In genomic region chr17:35653086-35653485, GRCm38 (mm10) we compare ENCODE assay signal across 43 mouse cellular contexts. TPM values are rescaled to one million over a fixed set of nuclear protein-coding genes. Genes with fewer than 3 reads are reported as not detected.
DNase-seq lines count a peak whose midpoint lies in the region; ATAC-seq and TF ChIP-seq lines count a peak whose summit lies in the region.
"Had no signal": no experiment of that assay in that cellular context is flagged by ENCODE, and none has a peak within 500 bp of the region (broad histone marks: within the 10 kb centered on the region; RNA-seq: fewer than 3 reads in every experiment).

No protein-coding gene starts in this region.

- no peak overlapping the region for H3K4me3 ChIP-seq in kidney, embryonic 16.5 days (ENCODE audit: low read length)
- no peak overlapping the region for H3K4me3 ChIP-seq in stomach, embryonic 14.5 days (ENCODE audit: low read depth, low read length)
- H3K4me3 ChIP-seq in stomach, postnatal 0 days (ENCODE audit: low read depth, low read length), result no peak overlapping the region
- no peak overlapping the region for H3K4me3 ChIP-seq in liver, postnatal 0 days (ENCODE audit: low read depth, low read length)
- H3K4me3 ChIP-seq: embryonic facial prominence, embryonic 13.5 days; heart, adult 2 months; heart, embryonic 13.5 days; hindbrain, embryonic 15.5 days; midbrain, embryonic 10.5 days; midbrain, embryonic 15.5 days had no signal

- no peak for ATAC-seq in kidney, embryonic 16.5 days (ENCODE audit: low FRiP score, low TSS enrichment)
- no peak for ATAC-seq in stomach, embryonic 14.5 days (ENCODE audit: insufficient number of reproducible peaks, insufficient read depth, low FRiP score, low read depth)
- no peak for ATAC-seq in stomach, postnatal 0 days (ENCODE audit: low FRiP score, low TSS enrichment)
- no peak for ATAC-seq in liver, postnatal 0 days
- no peak for ATAC-seq in monocyte, adult 5-6 weeks (replicated peaks; ENCODE audit: insufficient number of reproducible peaks, low FRiP score, low TSS enrichment, poor library complexity, severe bottlenecking)
- ATAC-seq: forebrain, postnatal 0 days; midbrain, embryonic 15.5 days; Patski had no signal

- no peak overlapping the region for H3K4me2 ChIP-seq in kidney, embryonic 16.5 days (replicated peaks; ENCODE audit: low read depth, low read length)
- no peak overlapping the region for H3K4me2 ChIP-seq in stomach, embryonic 14.5 days (replicated peaks; ENCODE audit: low read depth, low read length)
- no peak overlapping the region for H3K4me2 ChIP-seq in stomach, postnatal 0 days (replicated peaks; ENCODE audit: low read depth)
- no peak overlapping the region for H3K4me2 ChIP-seq in liver, postnatal 0 days (ENCODE audit: low read depth, low read length)
- H3K4me2 ChIP-seq: embryonic facial prominence, embryonic 13.5 days; heart, embryonic 13.5 days; hindbrain, embryonic 15.5 days; midbrain, embryonic 15.5 days had no signal

- peaks cover 28% of the 10 kb centered on the region for H3K36me3 ChIP-seq in kidney, embryonic 16.5 days (ENCODE audit: insufficient read depth, low read length)
- peaks cover 27% of the 10 kb centered on the region for H3K36me3 ChIP-seq in stomach, embryonic 14.5 days (ENCODE audit: control insufficient read depth, insufficient read depth, low read length)
- H3K36me3 ChIP-seq in stomach, postnatal 0 days (ENCODE audit: control insufficient read depth, insufficient read depth, low read length), result peaks cover 3% of the 10 kb centered on the region; the same call in 1 of the 2 replicates
- peaks cover 16% of the 10 kb centered on the region; the same call in 1 of the 2 replicates for H3K36me3 ChIP-seq in liver, postnatal 0 days (replicated peaks; ENCODE audit: insufficient read depth, low read length)

- WGBS in kidney, embryonic 16.5 days, result 78% methylated on average over 2 of the region's 2 CpGs
- WGBS in stomach, embryonic 14.5 days, result 84% methylated on average over 2 of the region's 2 CpGs
- WGBS in stomach, postnatal 0 days, result 68% methylated on average over 2 of the region's 2 CpGs
- 70% methylated on average over 2 of the region's 2 CpGs for WGBS in liver, postnatal 0 days (ENCODE audit: insufficient replicate concordance)

- TF ChIP-seq EP300 in stomach, postnatal 0 days (optimal IDR thresholded peaks at IDR 0.05), result no peak
- TF ChIP-seq EP300 in liver, postnatal 0 days (IDR thresholded peaks at IDR 0.05; ENCODE audit: low read depth), result no peak

- no peak for DNase-seq in kidney, postnatal 25 days
- DNase-seq in stomach, postnatal 0 days (ENCODE audit: low spot score), result no peak
- DNase-seq in R1 (ENCODE audit: low read depth, low spot score), result peak; percentile 27
- DNase-seq in liver, postnatal 0 days, result no peak
- DNase-seq: adrenal gland, postnatal 25 days; B cell, adult 2 months; cerebellum, adult 11-12 months; cerebellum, adult 9-11 months; embryo, embryonic 11 days; forebrain, postnatal 0 days; heart, adult 2 months; heart, postnatal 10 days; kidney, adult 2 months; layer of hippocampus, adult 9-11 months; liver; lung, postnatal 14 days; right cerebral cortex, adult 18-20 months; right cerebral cortex, postnatal 4 days; thymus, postnatal 14 days had no signal

- TF ChIP-seq CTCF in stomach, postnatal 0 days (IDR thresholded peaks at IDR 0.05; ENCODE audit: low read depth), result no peak
- TF ChIP-seq CTCF in liver, postnatal 0 days (IDR thresholded peaks at IDR 0.05; ENCODE audit: low read depth), result no peak

- H3K9ac ChIP-seq in kidney, embryonic 16.5 days (replicated peaks; ENCODE audit: low read length), result no peak overlapping the region
- H3K9ac ChIP-seq in stomach, embryonic 14.5 days (replicated peaks; ENCODE audit: low read depth, low read length), result no peak overlapping the region
- no peak overlapping the region for H3K9ac ChIP-seq in stomach, postnatal 0 days (ENCODE audit: low read length)
- no peak overlapping the region for H3K9ac ChIP-seq in liver, postnatal 0 days (replicated peaks)
- H3K9ac ChIP-seq: embryonic facial prominence, embryonic 13.5 days; forebrain, postnatal 0 days; heart, embryonic 13.5 days; hindbrain, embryonic 15.5 days; liver, embryonic 14.5 days; midbrain, embryonic 15.5 days had no signal

- H3K27me3 ChIP-seq in kidney, embryonic 16.5 days (ENCODE audit: insufficient read depth, low read length), result no peaks in the 10 kb centered on the region
- no peaks in the 10 kb centered on the region for H3K27me3 ChIP-seq in stomach, embryonic 14.5 days (ENCODE audit: control insufficient read depth, insufficient read depth, low read length)
- H3K27me3 ChIP-seq in stomach, postnatal 0 days (ENCODE audit: control insufficient read depth, insufficient read depth, low read length), result no peaks in the 10 kb centered on the region
- H3K27me3 ChIP-seq in liver, postnatal 0 days (ENCODE audit: insufficient read depth, low read length), result no peaks in the 10 kb centered on the region
- H3K27me3 ChIP-seq: embryonic facial prominence, embryonic 13.5 days; heart, embryonic 13.5 days; hindbrain, embryonic 15.5 days; midbrain, embryonic 15.5 days; Patski had no signal

- no peaks in the 10 kb centered on the region for H3K9me3 ChIP-seq in kidney, embryonic 16.5 days (ENCODE audit: low read length)
- H3K9me3 ChIP-seq in stomach, embryonic 14.5 days (ENCODE audit: control insufficient read depth, low read depth, low read length), result no peaks in the 10 kb centered on the region
- no peaks in the 10 kb centered on the region for H3K9me3 ChIP-seq in stomach, postnatal 0 days (ENCODE audit: control insufficient read depth, low read length)
- H3K9me3 ChIP-seq in liver, postnatal 0 days (ENCODE audit: low read length), result no peaks in the 10 kb centered on the region
- H3K9me3 ChIP-seq: embryonic facial prominence, embryonic 13.5 days; heart, embryonic 13.5 days; hindbrain, embryonic 15.5 days; midbrain, embryonic 10.5 days; midbrain, embryonic 15.5 days had no signal

- H3K27ac ChIP-seq in kidney, embryonic 16.5 days (ENCODE audit: low read length), result peak overlapping the region; percentile 13
- peak overlapping the region; percentile 23; the same call in 1 of the 2 replicates for H3K27ac ChIP-seq in stomach, embryonic 14.5 days (ENCODE audit: low read length)
- no peak overlapping the region for H3K27ac ChIP-seq in stomach, postnatal 0 days (replicated peaks)
- no peak overlapping the region for H3K27ac ChIP-seq in liver, postnatal 0 days (ENCODE audit: low read depth)
- H3K27ac ChIP-seq: embryonic facial prominence, embryonic 13.5 days; heart, adult 2 months; heart, embryonic 13.5 days; hindbrain, embryonic 15.5 days; liver, embryonic 14.5 days; midbrain, embryonic 10.5 days; midbrain, embryonic 15.5 days had no signal

- peaks cover 25% of the 10 kb centered on the region; the same call in 1 of the 2 replicates for H3K4me1 ChIP-seq in kidney, embryonic 16.5 days (ENCODE audit: insufficient read depth, low read length)
- no peaks in the 10 kb centered on the region for H3K4me1 ChIP-seq in stomach, embryonic 14.5 days (ENCODE audit: control insufficient read depth, insufficient read depth, low read length)
- H3K4me1 ChIP-seq in stomach, postnatal 0 days (replicated peaks; ENCODE audit: control insufficient read depth, insufficient read depth), result no peaks in the 10 kb centered on the region
- no peaks in the 10 kb centered on the region for H3K4me1 ChIP-seq in liver, postnatal 0 days (ENCODE audit: insufficient read depth)
- H3K4me1 ChIP-seq: embryonic facial prominence, embryonic 13.5 days; heart, embryonic 13.5 days; hindbrain, embryonic 15.5 days; midbrain, embryonic 15.5 days had no signal

RNA-seq across cellular contexts. Expression of gene Mucl3, which starts 9.6 kb away (rescaled TPM):
- 0.17 and 0.23 TPM in 2 replicates for polyA plus RNA-seq in kidney, embryonic 16.5 days (2015; fragmentation: Nextera tagmentation; extraction: Ambion mirVana)
- 13.2 and 13.4 TPM in 2 replicates for polyA plus RNA-seq in stomach, embryonic 14.5 days (2014; fragmentation: Nextera tagmentation; extraction: Ambion mirVana)
- polyA plus RNA-seq in stomach, postnatal 0 days (2015; fragmentation: Nextera tagmentation; extraction: Ambion mirVana), result 768 and 930 TPM in 2 replicates
- polyA plus RNA-seq in liver, postnatal 0 days (2015; fragmentation: Nextera tagmentation; extraction: Ambion mirVana), result not detected in 2 replicates
- total RNA-seq in monocyte, adult 5-6 weeks (2017), result not detected in 3 replicates
- total RNA-seq: adrenal gland, adult 18-20 months; adrenal gland, postnatal 25 days; forebrain, postnatal 0 days; gastrocnemius, adult 8-10 months; gastrocnemius, postnatal 4 days; heart, adult 2 months; heart, postnatal 10 days; hematopoietic stem cell, adult 5-6 weeks; left cerebral cortex, postnatal 10 days; megakaryocyte progenitor cell, adult 5-6 weeks; neutrophil, adult 5-6 weeks had no signal
- polyA plus RNA-seq: forebrain, postnatal 0 days; heart, adult 2 months; kidney, adult 2 months; limb, embryonic 11.5 days; liver, embryonic 14.5 days; midbrain, embryonic 15.5 days; neural tube, embryonic 11.5 days; Patski; spleen, adult 2 months had no signal

RNA-seq across cellular contexts. Expression of gene Vars2, which starts 14.3 kb away (rescaled TPM):
- polyA plus RNA-seq in kidney, embryonic 16.5 days (2015; fragmentation: Nextera tagmentation; extraction: Ambion mirVana), result 19.8 and 21.0 TPM in 2 replicates
- 14.0 and 18.7 TPM in 2 replicates for polyA plus RNA-seq in stomach, embryonic 14.5 days (2014; fragmentation: Nextera tagmentation; extraction: Ambion mirVana)
- 10.3 and 10.6 TPM in 2 replicates for polyA plus RNA-seq in stomach, postnatal 0 days (2015; fragmentation: Nextera tagmentation; extraction: Ambion mirVana)
- 4.6 and 5.0 TPM in 2 replicates for polyA plus RNA-seq in liver, postnatal 0 days (2015; fragmentation: Nextera tagmentation; extraction: Ambion mirVana)
- total RNA-seq in monocyte, adult 5-6 weeks (2017), result 7.4 to 13.8 TPM (median 11.3 TPM) in 3 replicates

RNA-seq across cellular contexts. Expression of gene Gtf2h4, which starts 20.5 kb away (rescaled TPM):
- polyA plus RNA-seq in kidney, embryonic 16.5 days (2015; fragmentation: Nextera tagmentation; extraction: Ambion mirVana), result 51.9 and 55.6 TPM in 2 replicates
- polyA plus RNA-seq in stomach, embryonic 14.5 days (2014; fragmentation: Nextera tagmentation; extraction: Ambion mirVana), result 40.1 and 42.7 TPM in 2 replicates
- polyA plus RNA-seq in stomach, postnatal 0 days (2015; fragmentation: Nextera tagmentation; extraction: Ambion mirVana), result 20.7 and 20.8 TPM in 2 replicates
- 14.1 and 15.2 TPM in 2 replicates for polyA plus RNA-seq in liver, postnatal 0 days (2015; fragmentation: Nextera tagmentation; extraction: Ambion mirVana)
- total RNA-seq in monocyte, adult 5-6 weeks (2017), result 10.9 to 22.5 TPM (median 13.5 TPM) in 3 replicates

RNA-seq across cellular contexts. Expression of gene Gm9573, which starts 26.6 kb away (rescaled TPM):
- polyA plus RNA-seq in kidney, embryonic 16.5 days (2015; fragmentation: Nextera tagmentation; extraction: Ambion mirVana), result not detected in 2 replicates
- not detected in 2 replicates for polyA plus RNA-seq in stomach, embryonic 14.5 days (2014; fragmentation: Nextera tagmentation; extraction: Ambion mirVana)
- 2.6 and 3.9 TPM in 2 replicates for polyA plus RNA-seq in stomach, postnatal 0 days (2015; fragmentation: Nextera tagmentation; extraction: Ambion mirVana)
- polyA plus RNA-seq in liver, postnatal 0 days (2015; fragmentation: Nextera tagmentation; extraction: Ambion mirVana), result not detected in 2 replicates
- total RNA-seq in monocyte, adult 5-6 weeks (2017), result not detected in 3 replicates
- total RNA-seq: adrenal gland, adult 18-20 months; adrenal gland, postnatal 25 days; forebrain, postnatal 0 days; gastrocnemius, adult 8-10 months; gastrocnemius, postnatal 4 days; heart, adult 2 months; heart, postnatal 10 days; hematopoietic stem cell, adult 5-6 weeks; left cerebral cortex, postnatal 10 days; megakaryocyte progenitor cell, adult 5-6 weeks; MEL had no signal
- polyA plus RNA-seq: embryonic facial prominence, embryonic 13.5 days; forebrain, embryonic 11.5 days; forebrain, postnatal 0 days; heart, adult 2 months; heart, embryonic 13.5 days; hindbrain, embryonic 15.5 days; intestine, embryonic 14.5 days; kidney, adult 2 months; large intestine, adult 2 months; limb, embryonic 11.5 days; liver, embryonic 14.5 days; midbrain, embryonic 10.5 days; midbrain, embryonic 15.5 days; neural tube, embryonic 11.5 days; Patski; spleen, adult 2 months had no signal

RNA-seq across cellular contexts. Expression of gene Ddr1, which starts 51.3 kb away (rescaled TPM):
- polyA plus RNA-seq in kidney, embryonic 16.5 days (2015; fragmentation: Nextera tagmentation; extraction: Ambion mirVana), result 107 and 108 TPM in 2 replicates
- 50.4 and 50.6 TPM in 2 replicates for polyA plus RNA-seq in stomach, embryonic 14.5 days (2014; fragmentation: Nextera tagmentation; extraction: Ambion mirVana)
- polyA plus RNA-seq in stomach, postnatal 0 days (2015; fragmentation: Nextera tagmentation; extraction: Ambion mirVana), result 50.8 TPM in 2 replicates
- polyA plus RNA-seq in liver, postnatal 0 days (2015; fragmentation: Nextera tagmentation; extraction: Ambion mirVana), result 2.2 and 2.3 TPM in 2 replicates
- total RNA-seq in monocyte, adult 5-6 weeks (2017), result 0.67 to 1.2 TPM in 2 of 3 replicates, not detected in the other
- total RNA-seq: hematopoietic stem cell, adult 5-6 weeks had no signal

Comparison
In these comparisons a context has a peak if more than half of its experiments do, and no peak if none do; other contexts are left out.
1. H3K27ac ChIP-seq: peak in kidney, embryonic 16.5 days (single experiment) and stomach, embryonic 14.5 days (single experiment); none in stomach, postnatal 0 days (single experiment) and liver, postnatal 0 days (single experiment).
2. RNA of gene Mucl3, which starts 9.6 kb away (polyA plus RNA-seq): 768 to 930 TPM in stomach, postnatal 0 days; 13.2 to 13.4 TPM in stomach, embryonic 14.5 days, 0.17 to 0.23 TPM in kidney, embryonic 16.5 days and not detected in liver, postnatal 0 days; every median in the first group is over 10 times any median in the second.